Mouse (Mus musculus): ENCODE data around the gene Trpc1. TPM values are rescaled to one million over a fixed set of nuclear protein-coding genes. Genes with fewer than 3 reads are reported as not detected.

The Trpc1 gene
- polyA plus RNA-seq, 1 experiment = 9.7 TPM

- DNase-seq (ENCODE audit: low read depth) = no peak
- TF ChIP-seq POLR2A (IDR thresholded peaks at IDR 0.05; ENCODE audit: borderline replicate concordance, extremely low read depth, insufficient read depth, insufficient read length, poor library complexity, severe bottlenecking) (no peak), CTCF (IDR thresholded peaks at IDR 0.05; ENCODE audit: borderline replicate concordance, extremely low read depth, insufficient read depth, insufficient read length) (no peak)
These were observed 571 bp upstream of the Trpc1 start for GRCm38 (mm10) chr9:95750746-95751145.

- peak; percentile 37 for DNase-seq (ENCODE audit: low read depth)
- TF ChIP-seq CTCF (IDR thresholded peaks at IDR 0.05; ENCODE audit: borderline replicate concordance, extremely low read depth, insufficient read depth, insufficient read length) (no peak), POLR2A (IDR thresholded peaks at IDR 0.05; ENCODE audit: borderline replicate concordance, extremely low read depth, insufficient read depth, insufficient read length, poor library complexity, severe bottlenecking) (no peak)
These were observed 680 bp downstream of the Trpc1 start for GRCm38 (mm10) chr9:95749461-95749928.

- TF ChIP-seq CTCF (IDR thresholded peaks at IDR 0.05; ENCODE audit: borderline replicate concordance, extremely low read depth, insufficient read depth, insufficient read length) (no peak), POLR2A (IDR thresholded peaks at IDR 0.05; ENCODE audit: borderline replicate concordance, extremely low read depth, insufficient read depth, insufficient read length, poor library complexity, severe bottlenecking) (no peak)
- no peak for DNase-seq (ENCODE audit: low read depth)
These were observed 2.9 kb downstream of the Trpc1 start for GRCm38 (mm10) chr9:95747298-95747697.

- TF ChIP-seq CTCF (IDR thresholded peaks at IDR 0.05; ENCODE audit: borderline replicate concordance, extremely low read depth, insufficient read depth, insufficient read length) = no peak
- TF ChIP-seq POLR2A (IDR thresholded peaks at IDR 0.05; ENCODE audit: borderline replicate concordance, extremely low read depth, insufficient read depth, insufficient read length, poor library complexity, severe bottlenecking) = no peak
- DNase-seq (ENCODE audit: low read depth) = no peak
These were observed 5.1 kb downstream of the Trpc1 start for GRCm38 (mm10) chr9:95744845-95745613.

- DNase-seq (ENCODE audit: low read depth) = peak; percentile 13
- TF ChIP-seq CTCF (IDR thresholded peaks at IDR 0.05; ENCODE audit: borderline replicate concordance, extremely low read depth, insufficient read depth, insufficient read length) (no peak), POLR2A (IDR thresholded peaks at IDR 0.05; ENCODE audit: borderline replicate concordance, extremely low read depth, insufficient read depth, insufficient read length, poor library complexity, severe bottlenecking) (no peak)
These were observed 13.9 kb downstream of the Trpc1 start for GRCm38 (mm10) chr9:95736238-95736637.

- DNase-seq (ENCODE audit: low read depth) = peak; percentile 13
- TF ChIP-seq POLR2A (IDR thresholded peaks at IDR 0.05; ENCODE audit: borderline replicate concordance, extremely low read depth, insufficient read depth, insufficient read length, poor library complexity, severe bottlenecking) = no peak
- TF ChIP-seq CTCF (IDR thresholded peaks at IDR 0.05; ENCODE audit: borderline replicate concordance, extremely low read depth, insufficient read depth, insufficient read length) = no peak
These were observed 37.6 kb downstream of the Trpc1 start for GRCm38 (mm10) chr9:95712574-95712973.

- no peak for TF ChIP-seq POLR2A (IDR thresholded peaks at IDR 0.05; ENCODE audit: borderline replicate concordance, extremely low read depth, insufficient read depth, insufficient read length, poor library complexity, severe bottlenecking)
- peak; percentile 24; the same call in 1 of the 2 replicates for TF ChIP-seq CTCF (IDR thresholded peaks at IDR 0.05; ENCODE audit: borderline replicate concordance, extremely low read depth, insufficient read depth, insufficient read length)
- no peak for DNase-seq (ENCODE audit: low read depth)
These were observed 41.2 kb downstream of the Trpc1 start for GRCm38 (mm10) chr9:95708943-95709342.

- TF ChIP-seq POLR2A (IDR thresholded peaks at IDR 0.05; ENCODE audit: borderline replicate concordance, extremely low read depth, insufficient read depth, insufficient read length, poor library complexity, severe bottlenecking) (no peak), CTCF (IDR thresholded peaks at IDR 0.05; ENCODE audit: borderline replicate concordance, extremely low read depth, insufficient read depth, insufficient read length) (no peak)
- no peak for DNase-seq (ENCODE audit: low read depth)
These were observed 44.8 kb downstream of the Trpc1 start for GRCm38 (mm10) chr9:95705371-95705770.

GRCm38 (mm10) chr9:95704078-95704477 lies 46.1 kb downstream of the Trpc1 start:
- DNase-seq (ENCODE audit: low read depth) = no peak
- TF ChIP-seq POLR2A (IDR thresholded peaks at IDR 0.05; ENCODE audit: borderline replicate concordance, extremely low read depth, insufficient read depth, insufficient read length, poor library complexity, severe bottlenecking) (no peak), CTCF (IDR thresholded peaks at IDR 0.05; ENCODE audit: borderline replicate concordance, extremely low read depth, insufficient read depth, insufficient read length) (no peak)

GRCm38 (mm10) chr9:95699273-95699672 lies 50.9 kb downstream of the Trpc1 start:
- TF ChIP-seq POLR2A (IDR thresholded peaks at IDR 0.05; ENCODE audit: borderline replicate concordance, extremely low read depth, insufficient read depth, insufficient read length, poor library complexity, severe bottlenecking) (no peak), CTCF (IDR thresholded peaks at IDR 0.05; ENCODE audit: borderline replicate concordance, extremely low read depth, insufficient read depth, insufficient read length) (no peak)
- no peak for DNase-seq (ENCODE audit: low read depth)

- DNase-seq (ENCODE audit: low read depth) = peak; percentile 32
These were observed 52.4 kb downstream of the Trpc1 start for GRCm38 (mm10) chr9:95697808-95698207.

GRCm38 (mm10) chr9:95696581-95696980 lies 53.6 kb downstream of the Trpc1 start:
- no peak for TF ChIP-seq CTCF (IDR thresholded peaks at IDR 0.05; ENCODE audit: borderline replicate concordance, extremely low read depth, insufficient read depth, insufficient read length)
- DNase-seq (ENCODE audit: low read depth) = no peak

More at GRCm38 (mm10) chr9:95697808-95698207, 52.4 kb downstream of the Trpc1 start:
- TF ChIP-seq POLR2A (IDR thresholded peaks at IDR 0.05; ENCODE audit: borderline replicate concordance, extremely low read depth, insufficient read depth, insufficient read length, poor library complexity, severe bottlenecking) (no peak), CTCF (IDR thresholded peaks at IDR 0.05; ENCODE audit: borderline replicate concordance, extremely low read depth, insufficient read depth, insufficient read length) (peak; percentile 42; the same call in 1 of the 2 replicates)

Measured in brain, embryonic 14.5 days (tissue).